Mouse (Mus musculus): ENCODE measurements around the gene Ccdc102a.

DNA sequence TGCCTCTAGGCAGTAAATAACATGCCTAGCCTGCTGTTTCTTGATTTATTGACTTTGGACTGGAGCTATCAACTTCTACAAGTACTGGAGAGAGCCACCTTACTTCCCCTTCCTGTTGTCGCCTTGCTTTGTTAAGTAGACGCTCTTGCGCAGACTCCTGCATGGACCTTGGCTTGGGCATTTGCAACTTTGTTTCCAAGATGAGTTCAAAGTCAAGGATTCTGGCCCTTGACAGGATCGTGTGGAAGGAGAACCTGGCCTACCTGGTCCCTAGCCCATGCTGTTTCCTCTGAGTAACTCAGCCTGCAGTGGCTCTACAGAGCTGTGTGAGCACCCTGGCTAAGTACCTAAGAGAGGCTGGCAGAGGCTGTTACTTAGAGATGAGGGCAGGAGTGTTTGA, 49.2 kb upstream of the Ccdc102a start:
- TF ChIP-seq HCFC1 (IDR thresholded peaks at IDR 0.05; ENCODE audit: low read depth, low read length) (no peak), EP300 (IDR thresholded peaks at IDR 0.05; ENCODE audit: low read length) (no peak), CTCF (conservative IDR thresholded peaks at IDR 0.05 in 1 of 2, IDR thresholded peaks at IDR 0.05 in 1 of 2; ENCODE audit: low read depth in 2 of 2, low read length in 2 of 2) (no peak), POLR2AphosphoS2 (IDR thresholded peaks at IDR 0.05; ENCODE audit: low read depth, low read length) (no peak), MXI1 (IDR thresholded peaks at IDR 0.05; ENCODE audit: low read depth, low read length) (no peak)

All from CH12.LX (cell line).